Mouse (Mus musculus): ENCODE data around the gene Prelid3b.

- no peak for TF ChIP-seq CTCF (IDR thresholded peaks at IDR 0.05; ENCODE audit: control insufficient read depth, insufficient read depth, insufficient read length)
- TF ChIP-seq MYOD1 (IDR thresholded peaks at IDR 0.05; ENCODE audit: control insufficient read depth, insufficient read length, low read depth): no peak
- no peak for TF ChIP-seq MYOG (IDR thresholded peaks at IDR 0.05; ENCODE audit: control insufficient read depth, extremely low read depth, insufficient read length)
- TF ChIP-seq MAX (IDR thresholded peaks at IDR 0.05): no peak
- no peak for TF ChIP-seq USF1 (IDR thresholded peaks at IDR 0.05; ENCODE audit: low read depth)
- no peak for TF ChIP-seq CEBPB (IDR thresholded peaks at IDR 0.05; ENCODE audit: low read depth)
These were observed 29.8 kb downstream of the Prelid3b start for GRCm38 (mm10) chr2:174443046-174443445.
